8 mouse cellular contexts compared by ENCODE assay signal in genomic region chrX:73786364-73787224, GRCm38 (mm10). TPM values are rescaled to one million over a fixed set of nuclear protein-coding genes. Genes with fewer than 3 reads are reported as not detected.
A peak's percentile ranks its signal among the peaks of the same experiment; 100 is the strongest.
DNase-seq lines count a peak whose midpoint lies in the region; ATAC-seq lines count a peak whose summit lies in the region.

Idh3g (minus strand) TSS chrX:73786897.
Ssr4 (plus strand) TSS chrX:73787028.

- H3K4me2 ChIP-seq in forebrain, embryonic 14.5 days (ENCODE audit: low read length), result peak within 1 kb of the TSS; percentile 57
- peak within 1 kb of the TSS; percentile 67 for H3K4me2 ChIP-seq in neural tube, embryonic 15.5 days

- peak within 1 kb of the TSS; percentile 50 for H3K4me3 ChIP-seq in forebrain, embryonic 14.5 days (ENCODE audit: low read depth, low read length)
- H3K4me3 ChIP-seq in neural tube, embryonic 15.5 days (replicated peaks), result peak within 1 kb of the TSS; percentile 58

- peaks cover 17% of the 10 kb centered on the region for H3K36me3 ChIP-seq in forebrain, embryonic 14.5 days (ENCODE audit: control insufficient read depth, insufficient read depth, low read length)
- H3K36me3 ChIP-seq in neural tube, embryonic 15.5 days, result peaks cover 15% of the 10 kb centered on the region

- intact Hi-C loops in heart, postnatal 14 days (cut with DNase I), result loop anchor here (2.0 kb wide), 1 partner anchor 70 kb away; the partner anchor contains the start of genes Abcd1 and Bcap31

- peak within 1 kb of the TSS; percentile 76 for H3K9ac ChIP-seq in forebrain, embryonic 14.5 days (ENCODE audit: low read length)
- H3K9ac ChIP-seq in neural tube, embryonic 15.5 days (replicated peaks), result peak within 1 kb of the TSS; percentile 75

- WGBS in forebrain, embryonic 14.5 days, result 36% methylated on average over 52 of the region's 52 CpGs
- 18% methylated on average over 42 of the region's 52 CpGs for WGBS in neural tube, embryonic 15.5 days

- no peaks in the 10 kb centered on the region for H3K27me3 ChIP-seq in forebrain, embryonic 14.5 days (replicated peaks; ENCODE audit: control insufficient read depth, insufficient read depth, low read length)
- no peaks in the 10 kb centered on the region for H3K27me3 ChIP-seq in neural tube, embryonic 15.5 days (replicated peaks)

- H3K9me3 ChIP-seq in forebrain, embryonic 14.5 days (replicated peaks; ENCODE audit: control insufficient read depth, low read length), result no peaks in the 10 kb centered on the region
- no peaks in the 10 kb centered on the region for H3K9me3 ChIP-seq in neural tube, embryonic 15.5 days (replicated peaks)

- DNase-seq in ES-CJ7 (ENCODE audit: low read depth, low spot score), result peak; percentile 96
- peak; percentile 90 for DNase-seq in cerebellum, adult 11 months
- DNase-seq in forebrain, embryonic 14.5 days (ENCODE audit: low spot score), result peak; percentile 97
- DNase-seq in heart, postnatal 14 days, result peak; percentile 89 to 92
- DNase-seq in layer of hippocampus, adult 11-12 months (ENCODE audit: low spot score), result peak; percentile 92
- peak; percentile 95 for DNase-seq in lung, adult 18-20 months
- DNase-seq in testis, postnatal 14 days (ENCODE audit: low spot score), result peak; percentile 90

- peak within 1 kb of the TSS; percentile 81 for H3K27ac ChIP-seq in forebrain, embryonic 14.5 days (ENCODE audit: low read depth, low read length)
- peak within 1 kb of the TSS; percentile 92 for H3K27ac ChIP-seq in neural tube, embryonic 15.5 days (replicated peaks)

- peak; percentile 97 for ATAC-seq in forebrain, embryonic 14.5 days
- ATAC-seq in neural tube, embryonic 15.5 days (ENCODE audit: low FRiP score), result peak; percentile 97

- H3K4me1 ChIP-seq in forebrain, embryonic 14.5 days (ENCODE audit: control insufficient read depth, insufficient read depth, low read length), result peaks cover 11% of the 10 kb centered on the region; the same call in 1 of the 2 replicates
- peaks cover 33% of the 10 kb centered on the region for H3K4me1 ChIP-seq in neural tube, embryonic 15.5 days

RNA-seq across cellular contexts. Expression of gene Idh3g, which starts in this region (rescaled TPM):
- polyA plus RNA-seq in forebrain, embryonic 14.5 days (2014; fragmentation: Nextera tagmentation; extraction: Ambion mirVana), result 253 and 290 TPM in 2 replicates
- total RNA-seq in heart, postnatal 14 days (2021), result 100 to 1,000 TPM; 582 to 586 TPM
- 276 TPM in 2 replicates for polyA plus RNA-seq in neural tube, embryonic 15.5 days (2015; fragmentation: Nextera tagmentation; extraction: Ambion mirVana)

RNA-seq across cellular contexts. Expression of gene Ssr4, which starts in this region (rescaled TPM):
- polyA plus RNA-seq in forebrain, embryonic 14.5 days (2014; fragmentation: Nextera tagmentation; extraction: Ambion mirVana), result 148 and 189 TPM in 2 replicates
- total RNA-seq in heart, postnatal 14 days (2021), result 10 to 100 TPM; 82.1 to 83.9 TPM
- 158 and 163 TPM in 2 replicates for polyA plus RNA-seq in neural tube, embryonic 15.5 days (2015; fragmentation: Nextera tagmentation; extraction: Ambion mirVana)

Comparison
In these comparisons a context has a peak if more than half of its experiments do, and no peak if none do; other contexts are left out.
1. Peak in every context shown above with its lines: DNase-seq, ATAC-seq, H3K4me3 ChIP-seq and H3K27ac ChIP-seq.